Mouse (Mus musculus) midbrain, embryonic 16.5 days (tissue): ENCODE measurements around the gene Ahcyl2. TPM values are rescaled to one million over a fixed set of nuclear protein-coding genes. Genes with fewer than 3 reads are reported as not detected.
A peak's percentile ranks its signal among the peaks of the same experiment; 100 is the strongest.

ENCODE experiments used
- ATAC-seq: fragments of 200-750 bp; cut with Nextera tagmentation; 2 replicates; pipeline ENCODE4 v1.8.0; 2017; ENCODE audit warnings: moderate TSS enrichment
- H3K27ac ChIP-seq: fragments of 300-500 bp; sonication (generic); 2 replicates; pipeline ENCODE4 v1.5.1; 2014; ENCODE audit warnings: mild to moderate bottlenecking, low read length, mixed read lengths
- H3K27me3 ChIP-seq: fragments of 300-500 bp; sonication (generic); 2 replicates; pipeline ENCODE4 v1.6.1; 2014; ENCODE audit warnings: low read depth, low read length, mixed read lengths; ENCODE audit not compliant: control insufficient read depth, insufficient read depth
- H3K36me3 ChIP-seq: fragments of 300-500 bp; sonication (generic); 2 replicates; pipeline ENCODE4 v1.6.1; 2014; ENCODE audit warnings: mild to moderate bottlenecking, low read length, moderate library complexity, mixed read lengths; ENCODE audit not compliant: control insufficient read depth, insufficient read depth
- H3K4me1 ChIP-seq: fragments of 300-500 bp; sonication (generic); 2 replicates; pipeline ENCODE4 v1.6.1; 2014; ENCODE audit warnings: mild to moderate bottlenecking, low read length, mixed read lengths; ENCODE audit not compliant: control insufficient read depth, insufficient read depth
- H3K4me2 ChIP-seq: fragments of 300-500 bp; sonication (generic); 2 replicates; pipeline ENCODE4 v1.6.1; 2014; ENCODE audit warnings: mild to moderate bottlenecking, low read length, mixed read lengths
- H3K4me3 ChIP-seq: fragments of 300-500 bp; sonication (generic); 2 replicates; pipeline ENCODE4 v1.5.1; 2014; ENCODE audit warnings: low read depth, mild to moderate bottlenecking, low read length, moderate library complexity, mixed read lengths
- H3K9ac ChIP-seq: fragments of 300-500 bp; sonication (generic); 2 replicates; pipeline ENCODE4 v1.6.1; 2014; ENCODE audit warnings: low read depth, low read length, mixed read lengths
- H3K9me3 ChIP-seq: fragments of 300-500 bp; sonication (generic); replicated peaks from 2 replicates; pipeline ENCODE4 v1.6.1; 2014; ENCODE audit warnings: mild to moderate bottlenecking, low read length, mixed read lengths; ENCODE audit not compliant: control insufficient read depth, poor library complexity, severe bottlenecking
- WGBS: fragments of 180-500 bp; shearing (Covaris S2); extraction: QIAGEN DNeasy Blood & Tissue Kit; methylation state at CpG from one replicate; pipeline ENCODE4 v1.1.7; 2014; 5-methylcytosine and 5-hydroxymethylcytosine counted together
- polyA plus RNA-seq: library from polyadenylated mRNA; unstranded; fragments of >200 nt; fragmentation: Nextera tagmentation; extraction: Ambion mirVana; gene quantifications from 2 replicates; pipeline ENCODE4 v1.2.1, GENCODE M21; 2015

The Ahcyl2 gene
- polyA plus RNA-seq, 1 experiment from 2014 or later: 17.6 TPM

DNA sequence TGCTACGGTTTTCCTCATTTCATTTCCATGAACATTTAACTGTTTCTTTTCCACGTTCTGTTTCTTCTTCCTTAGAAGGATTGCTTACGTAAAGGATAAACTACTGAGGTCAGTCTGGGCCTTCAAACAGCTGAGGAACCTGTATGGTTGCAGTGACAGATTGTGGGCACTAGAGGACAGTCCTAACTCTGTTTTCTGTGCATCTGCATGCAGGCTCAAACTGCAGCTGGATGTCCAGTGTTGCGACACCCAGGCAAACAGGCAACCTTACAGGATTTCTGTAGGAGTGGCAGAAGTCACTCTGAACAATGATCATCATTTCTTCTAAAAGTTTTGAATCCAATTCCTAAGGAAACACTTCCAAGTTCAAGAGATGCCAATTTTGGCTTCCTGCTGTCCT lies 5.3 kb upstream of the Ahcyl2 start:
- H3K9ac ChIP-seq: no peak overlapping the region
- H3K4me2 ChIP-seq: no peak overlapping the region
- H3K36me3 ChIP-seq: no peaks in the 10 kb centered on the region
- no peaks in the 10 kb centered on the region for H3K27me3 ChIP-seq
- WGBS: 56% methylated on average over 4 of the region's 4 CpGs
- no peak overlapping the region for H3K4me3 ChIP-seq
- no peak for ATAC-seq
- no peaks in the 10 kb centered on the region for H3K9me3 ChIP-seq
- no peak overlapping the region for H3K27ac ChIP-seq
- peaks cover 3% of the 10 kb centered on the region; the same call in 1 of the 2 replicates for H3K4me1 ChIP-seq

DNA sequence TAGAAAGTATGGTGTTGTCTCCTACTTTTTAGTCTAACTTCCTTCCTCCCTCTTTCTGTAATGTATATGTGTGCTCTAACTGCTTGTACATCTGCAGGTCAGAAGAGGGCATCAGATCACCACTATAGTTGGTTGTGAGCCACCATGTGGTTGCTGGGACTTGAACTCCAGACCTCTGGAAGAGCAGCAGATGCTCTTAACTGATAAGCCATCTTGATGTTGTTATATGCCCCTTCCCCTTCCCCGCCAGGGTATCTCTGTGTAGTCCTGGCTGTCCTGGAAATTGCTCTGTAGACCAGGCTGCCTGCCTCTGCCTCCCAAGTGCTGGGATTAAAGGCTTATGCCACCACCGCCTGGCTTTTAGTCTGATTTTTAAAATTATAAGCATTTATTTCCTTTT lies 937 bp upstream of the Ahcyl2 start:
- Histone ChIP-seq H3K9me3 (no peaks in the 10 kb centered on the region), H3K9ac (no peak overlapping the region), H3K27me3 (no peaks in the 10 kb centered on the region), H3K4me1 (peaks cover 12% of the 10 kb centered on the region), H3K4me2 (no peak overlapping the region), H3K36me3 (no peaks in the 10 kb centered on the region), H3K27ac (no peak overlapping the region), H3K4me3 (no peak overlapping the region)
- ATAC-seq: no peak
- WGBS: 79% methylated on average over 2 of the region's 2 CpGs

DNA sequence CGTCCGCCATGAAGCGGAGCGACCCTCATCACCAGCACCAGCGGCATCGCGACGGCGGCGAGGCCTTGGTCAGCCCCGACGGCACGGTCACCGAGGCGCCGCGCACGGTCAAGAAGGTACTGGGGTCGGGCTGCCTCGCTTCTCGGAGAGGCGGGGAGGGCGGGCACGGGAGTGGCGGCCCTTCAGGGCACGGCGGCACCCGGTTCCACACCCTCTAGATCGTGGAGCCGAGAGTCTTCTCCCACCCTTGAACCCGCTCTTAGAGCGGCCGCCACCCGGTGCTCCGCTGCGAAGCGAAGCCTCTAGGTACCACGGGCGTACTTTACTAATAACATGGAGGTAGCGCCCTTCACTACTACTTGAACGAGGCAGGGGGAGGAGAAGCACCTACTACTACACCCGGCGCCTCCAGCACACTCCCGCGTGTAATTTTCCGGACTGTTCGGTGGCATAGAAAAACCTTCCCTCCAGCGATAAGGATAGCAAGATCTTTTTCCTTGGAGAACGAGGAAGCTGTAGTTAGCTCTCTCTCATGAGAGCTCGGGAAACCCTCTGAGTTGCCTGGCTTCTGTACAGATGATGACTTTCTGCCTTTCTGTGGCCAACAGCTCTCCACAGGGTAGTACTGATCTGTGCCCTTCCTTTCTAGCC lies 1.1 kb downstream of the Ahcyl2 start:
- Histone ChIP-seq H3K9ac (peak overlapping the region; percentile 87), H3K9me3 (no peaks in the 10 kb centered on the region), H3K4me1 (peaks cover 12% of the 10 kb centered on the region), H3K27me3 (no peaks in the 10 kb centered on the region), H3K36me3 (no peaks in the 10 kb centered on the region; the same call in 1 of the 2 replicates), H3K4me3 (peak overlapping the region; percentile 91), H3K27ac (peak overlapping the region; percentile 96), H3K4me2 (peak overlapping the region; percentile 76)
- under 1% methylated on average over 47 of the region's 50 CpGs for WGBS
- ATAC-seq: no peak; the same call in none of the 2 replicates

DNA sequence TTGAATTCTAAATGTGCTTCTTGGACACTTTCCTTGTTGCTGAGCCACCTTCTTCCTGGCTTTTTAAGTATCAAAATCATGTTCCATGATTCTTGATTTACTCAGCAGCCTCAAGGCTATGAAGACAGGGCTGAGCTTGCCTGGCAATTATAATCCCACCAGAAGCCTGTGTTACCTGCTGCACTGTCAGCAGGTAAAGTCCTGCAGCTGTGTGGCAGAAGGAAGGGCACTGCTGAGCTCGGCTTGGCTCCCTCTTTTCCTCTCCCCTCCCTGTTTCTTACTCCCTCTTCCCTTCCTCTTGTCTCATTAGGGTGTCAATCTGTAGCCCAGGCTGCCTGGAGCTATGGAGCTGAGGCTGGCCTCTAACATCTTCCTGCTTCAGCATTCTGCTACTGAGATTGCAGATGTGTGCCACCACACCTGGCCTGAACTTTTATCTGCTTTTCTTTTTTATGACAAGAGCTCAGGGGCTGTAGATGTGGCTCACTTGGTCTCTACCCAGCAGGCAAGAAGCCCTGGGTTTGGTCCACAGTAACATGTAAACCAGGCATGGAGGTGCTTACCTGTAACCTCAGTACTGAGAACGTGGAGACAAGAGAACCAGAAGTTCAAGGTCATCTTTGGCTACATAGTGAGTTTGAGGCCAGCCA lies 3.0 kb downstream of the Ahcyl2 start:
- no peak overlapping the region for H3K27ac ChIP-seq
- H3K4me3 ChIP-seq: no peak overlapping the region
- H3K4me1 ChIP-seq: peaks cover 12% of the 10 kb centered on the region
- no peaks in the 10 kb centered on the region for H3K27me3 ChIP-seq
- H3K36me3 ChIP-seq: no peaks in the 10 kb centered on the region; the same call in 1 of the 2 replicates
- 76% methylated on average over 2 of the region's 2 CpGs for WGBS
- H3K4me2 ChIP-seq: no peak overlapping the region
- ATAC-seq: no peak
- no peak overlapping the region for H3K9ac ChIP-seq
- no peaks in the 10 kb centered on the region for H3K9me3 ChIP-seq

GRCm38 (mm10) chr6:29772236-29772635 lies 4.4 kb downstream of the Ahcyl2 start:
- H3K4me1 ChIP-seq: peaks cover 12% of the 10 kb centered on the region
- 85% methylated on average over 3 of the region's 3 CpGs for whole genome bisulfite sequencing
- no peak for ATAC-seq
- H3K9me3 ChIP-seq: no peaks in the 10 kb centered on the region
- no peak overlapping the region for H3K27ac ChIP-seq
- no peaks in the 10 kb centered on the region; the same call in 1 of the 2 replicates for H3K36me3 ChIP-seq
- H3K4me2 ChIP-seq: no peak overlapping the region
- no peak overlapping the region for H3K4me3 ChIP-seq
- H3K9ac ChIP-seq: no peak overlapping the region
- no peaks in the 10 kb centered on the region for H3K27me3 ChIP-seq

DNA sequence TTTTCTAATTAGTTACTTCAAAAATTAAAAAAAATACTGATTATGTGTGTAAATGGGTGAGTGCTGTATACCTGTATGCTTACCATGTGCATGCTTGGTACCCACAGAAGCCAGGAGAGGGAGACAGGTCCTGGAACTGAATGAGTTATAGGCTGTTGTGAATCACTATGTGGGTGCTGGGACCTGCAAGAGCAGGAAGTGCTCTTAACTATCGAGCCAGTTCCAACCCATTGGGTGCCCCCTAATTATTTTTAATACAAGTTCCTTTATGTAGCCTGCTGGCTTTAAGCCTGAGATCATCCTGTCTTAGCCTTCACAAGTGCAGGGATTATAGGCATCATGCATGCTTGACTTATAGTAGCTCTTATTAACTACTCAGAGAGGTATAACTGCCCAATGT lies 6.3 kb downstream of the Ahcyl2 start:
- H3K4me1 ChIP-seq: peaks cover 9% of the 10 kb centered on the region
- no peak for ATAC-seq
- no peak overlapping the region for H3K4me3 ChIP-seq
- no peaks in the 10 kb centered on the region for H3K27me3 ChIP-seq
- no peak overlapping the region for H3K27ac ChIP-seq
- H3K9me3 ChIP-seq: no peaks in the 10 kb centered on the region
- H3K4me2 ChIP-seq: no peak overlapping the region
- no peak overlapping the region for H3K9ac ChIP-seq
- WGBS: 71% methylated on average over 1 of the region's 1 CpGs
- no peaks in the 10 kb centered on the region; the same call in 1 of the 2 replicates for H3K36me3 ChIP-seq

DNA sequence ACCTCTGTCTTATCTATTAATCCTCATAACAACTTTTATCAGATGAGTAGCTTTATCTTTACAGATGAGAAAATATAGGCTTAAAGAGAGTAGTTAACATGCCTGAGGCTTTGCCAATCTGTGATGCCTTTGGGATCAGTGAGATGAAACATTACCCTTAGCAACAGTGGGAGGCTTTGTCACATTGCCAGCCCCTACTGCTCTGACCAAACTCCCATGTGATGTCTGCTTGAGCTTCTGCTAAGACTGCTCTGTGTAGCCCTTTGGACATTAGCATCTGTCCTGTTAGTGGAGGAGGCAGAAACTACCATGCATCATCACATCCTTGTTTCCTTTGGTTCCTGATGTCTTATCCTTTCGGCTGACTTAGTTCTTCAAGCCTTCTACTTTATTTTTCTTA lies 7.8 kb downstream of the Ahcyl2 start:
- ATAC-seq: no peak
- no peaks in the 10 kb centered on the region for H3K27me3 ChIP-seq
- H3K4me1 ChIP-seq: peaks cover 3% of the 10 kb centered on the region
- H3K9me3 ChIP-seq: no peaks in the 10 kb centered on the region
- H3K4me3 ChIP-seq: no peak overlapping the region
- H3K9ac ChIP-seq: no peak overlapping the region
- no peak overlapping the region for H3K4me2 ChIP-seq
- 93% methylated on average over 1 of the region's 1 CpGs for WGBS
- no peaks in the 10 kb centered on the region; the same call in 1 of the 2 replicates for H3K36me3 ChIP-seq
- no peak overlapping the region for H3K27ac ChIP-seq

- Histone ChIP-seq H3K9me3 (no peaks in the 10 kb centered on the region), H3K4me1 (no peaks in the 10 kb centered on the region; the same call in 1 of the 2 replicates)
Measured at GRCm38 (mm10) chr6:29776542-29777237, 8.9 kb downstream of the Ahcyl2 start.

DNA sequence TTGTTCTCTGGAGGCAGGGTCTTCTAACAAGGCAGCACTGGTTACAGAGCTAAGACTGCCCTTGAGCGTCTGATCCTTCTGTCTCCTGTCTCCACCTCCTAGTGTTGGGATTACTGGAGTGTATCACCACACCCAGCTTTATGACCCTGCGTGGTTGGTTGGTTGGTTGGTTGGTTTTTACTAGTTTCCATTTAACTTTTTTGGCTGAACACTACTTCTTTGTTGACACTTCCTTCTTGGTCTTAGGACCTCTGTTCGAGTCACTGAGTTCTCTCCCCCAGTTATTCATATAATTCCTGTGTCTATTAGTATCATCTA lies 9.4 kb downstream of the Ahcyl2 start:
- Histone ChIP-seq H3K4me2 (no peak overlapping the region), H3K27me3 (no peaks in the 10 kb centered on the region), H3K27ac (no peak overlapping the region), H3K36me3 (no peaks in the 10 kb centered on the region; the same call in 1 of the 2 replicates), H3K4me1 (no peaks in the 10 kb centered on the region; the same call in 1 of the 2 replicates), H3K9ac (no peak overlapping the region), H3K9me3 (no peaks in the 10 kb centered on the region), H3K4me3 (no peak overlapping the region)
- ATAC-seq: no peak
- 74% methylated on average over 3 of the region's 3 CpGs for WGBS

More at GRCm38 (mm10) chr6:29776542-29777237, 8.9 kb downstream of the Ahcyl2 start:
- no peak overlapping the region for H3K4me2 ChIP-seq
- H3K9ac ChIP-seq: no peak overlapping the region
- no peak overlapping the region for H3K27ac ChIP-seq
- WGBS: 87% methylated on average over 4 of the region's 4 CpGs
- no peak for ATAC-seq
- no peaks in the 10 kb centered on the region for H3K27me3 ChIP-seq
- H3K36me3 ChIP-seq: no peaks in the 10 kb centered on the region; the same call in 1 of the 2 replicates
- H3K4me3 ChIP-seq: no peak overlapping the region
